Mouse (Mus musculus) forebrain, embryonic 16.5 days (tissue): ENCODE data around the gene Adgrg5. TPM values are rescaled to one million over a fixed set of nuclear protein-coding genes. Genes with fewer than 3 reads are reported as not detected.

Experiments used
- ATAC-seq: fragments of 200-750 bp; cut with Nextera tagmentation; 2 replicates; pipeline ENCODE4 v1.8.0; 2017; ENCODE audit warnings: mild to moderate bottlenecking, moderate library complexity
- H3K27ac ChIP-seq: fragments of 300-500 bp; sonication (generic); 2 replicates; pipeline ENCODE4 v1.5.1; 2014; ENCODE audit warnings: low read length, control low read depth
- H3K27me3 ChIP-seq: fragments of 300-500 bp; sonication (generic); replicated peaks from 2 replicates; pipeline ENCODE4 v1.6.1; 2014; ENCODE audit warnings: low read length; ENCODE audit not compliant: control insufficient read depth, insufficient read depth
- H3K36me3 ChIP-seq: fragments of 300-500 bp; sonication (generic); 2 replicates; pipeline ENCODE4 v1.6.1; 2014; ENCODE audit not compliant: control insufficient read depth, insufficient read depth
- H3K4me1 ChIP-seq: fragments of 300-500 bp; sonication (generic); replicated peaks from 2 replicates; pipeline ENCODE4 v1.6.1; 2014; ENCODE audit warnings: low read length; ENCODE audit not compliant: control insufficient read depth, insufficient read depth
- H3K4me2 ChIP-seq: fragments of 300-500 bp; sonication (generic); 2 replicates; pipeline ENCODE4 v1.6.1; 2014; ENCODE audit warnings: mild to moderate bottlenecking, low read length, control low read depth
- H3K4me3 ChIP-seq: fragments of 300-500 bp; sonication (generic); replicated peaks from 2 replicates; pipeline ENCODE4 v1.5.1; 2014; ENCODE audit warnings: mild to moderate bottlenecking, low read length, control low read depth
- H3K9ac ChIP-seq: fragments of 300-500 bp; sonication (generic); replicated peaks from 2 replicates; pipeline ENCODE4 v1.6.1; 2014; ENCODE audit warnings: low read depth, low read length, control low read depth
- H3K9me3 ChIP-seq: fragments of 300-500 bp; sonication (generic); 2 replicates; pipeline ENCODE4 v1.6.1; 2016; ENCODE audit warnings: low read length; ENCODE audit not compliant: control insufficient read depth
- whole genome bisulfite sequencing: fragments of 180-500 bp; shearing (Covaris S2); extraction: QIAGEN DNeasy Blood & Tissue Kit; methylation state at CpG from one replicate; pipeline ENCODE4 v1.1.7; 2014; 5-methylcytosine and 5-hydroxymethylcytosine counted together
- polyA plus RNA-seq: library from polyadenylated mRNA; unstranded; fragments of >200 nt; fragmentation: Nextera tagmentation; extraction: Ambion mirVana; gene quantifications from 2 replicates; pipeline ENCODE4 v1.2.1, GENCODE M21; 2015

Adgrg5 gene
- polyA plus RNA-seq, 1 experiment from 2014 or later: not detected

DNA sequence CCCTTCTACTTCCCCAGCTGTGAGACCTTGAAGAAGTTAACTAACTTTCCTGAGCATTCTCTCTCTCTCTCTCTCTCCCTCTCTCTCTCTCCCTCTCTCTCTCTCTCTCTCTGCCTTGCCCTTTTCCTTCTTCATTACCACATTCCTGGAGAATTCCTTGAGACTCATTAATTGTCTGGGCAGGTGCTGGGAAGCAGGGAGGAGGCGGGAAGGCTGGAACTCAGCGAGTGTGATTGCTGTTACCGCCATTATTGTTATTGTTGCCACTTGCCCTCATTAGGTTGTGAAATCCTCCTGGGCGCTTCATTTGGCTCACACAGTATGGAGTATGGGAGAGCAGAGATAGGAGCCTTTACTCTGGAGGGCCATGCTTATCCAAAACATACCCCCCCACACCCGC, 59.7 kb downstream of the Adgrg5 start:
- no peak overlapping the region for H3K4me3 ChIP-seq
- no peaks in the 10 kb centered on the region for H3K36me3 ChIP-seq
- 13% methylated on average over 5 of the region's 5 CpGs for WGBS
- H3K9ac ChIP-seq: no peak overlapping the region
- no peak overlapping the region for H3K4me2 ChIP-seq
- no peak for ATAC-seq
- H3K4me1 ChIP-seq: peaks cover 58% of the 10 kb centered on the region
- H3K27me3 ChIP-seq: no peaks in the 10 kb centered on the region
- no peaks in the 10 kb centered on the region for H3K9me3 ChIP-seq
- no peak overlapping the region for H3K27ac ChIP-seq

DNA sequence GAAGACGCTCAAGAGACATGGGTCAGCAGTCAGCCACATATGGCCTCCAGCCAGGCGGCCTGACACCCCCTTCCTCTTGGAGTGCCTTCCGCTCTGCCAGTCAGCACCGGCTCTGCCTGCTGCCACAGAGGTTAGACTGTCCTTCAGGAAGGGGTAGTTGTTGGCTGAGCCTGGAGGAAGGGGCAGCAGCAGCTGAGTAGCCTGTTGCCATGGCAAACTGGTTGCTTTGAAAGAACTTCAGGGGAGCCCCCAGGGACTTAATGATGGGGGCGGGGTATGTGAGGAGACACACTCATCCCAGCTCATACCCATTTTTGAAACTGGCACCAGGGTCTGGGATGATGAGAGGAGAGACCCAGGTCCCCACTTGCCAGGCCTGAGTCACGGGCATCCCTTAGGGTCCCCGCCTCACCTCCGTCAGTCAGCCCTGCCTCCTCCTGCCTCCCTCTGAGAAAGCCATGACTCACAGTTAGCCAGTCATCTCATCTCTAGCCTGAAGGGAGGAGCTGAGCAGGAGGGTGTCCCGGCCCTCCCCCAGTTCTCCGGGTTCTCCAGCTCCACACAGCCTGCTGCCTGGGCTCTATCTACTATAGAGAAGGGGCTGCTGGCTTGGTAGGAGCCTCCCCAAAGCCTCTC, 60.5 kb downstream of the Adgrg5 start:
- 5% methylated on average over 10 of the region's 10 CpGs for WGBS
- Histone ChIP-seq H3K9ac (no peak overlapping the region; the same call in 1 of the 2 replicates), H3K4me1 (peaks cover 54% of the 10 kb centered on the region), H3K4me2 (peak overlapping the region; percentile 12), H3K27me3 (no peaks in the 10 kb centered on the region), H3K4me3 (no peak overlapping the region), H3K9me3 (no peaks in the 10 kb centered on the region), H3K27ac (peak overlapping the region; percentile 31; the same call in 1 of the 2 replicates), H3K36me3 (no peaks in the 10 kb centered on the region)
- peak; percentile 54 for ATAC-seq

DNA sequence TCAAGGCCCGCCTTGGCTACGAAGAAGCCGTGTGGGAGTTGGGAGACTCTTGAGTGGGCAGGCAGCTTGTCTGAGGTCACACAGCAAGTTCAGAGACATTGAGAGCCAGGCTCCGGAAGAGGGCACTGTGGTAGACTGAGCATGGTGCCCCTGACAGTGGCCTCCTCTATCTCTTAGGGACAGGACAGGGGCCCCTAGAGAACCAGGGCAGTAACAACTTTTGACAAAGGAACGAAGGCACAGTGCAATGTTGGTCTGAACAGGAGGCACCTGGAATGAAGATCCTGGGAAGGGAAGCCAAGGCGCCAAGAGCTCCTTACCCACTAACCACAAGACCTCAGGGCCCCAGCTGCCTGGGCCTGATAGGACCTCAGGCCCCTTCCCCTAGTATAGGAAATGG, 61.5 kb downstream of the Adgrg5 start:
- H3K27me3 ChIP-seq: no peaks in the 10 kb centered on the region
- ATAC-seq: no peak
- H3K36me3 ChIP-seq: no peaks in the 10 kb centered on the region
- no peak overlapping the region for H3K27ac ChIP-seq
- H3K4me2 ChIP-seq: no peak overlapping the region
- no peak overlapping the region for H3K9ac ChIP-seq
- H3K4me3 ChIP-seq: no peak overlapping the region
- H3K4me1 ChIP-seq: peaks cover 54% of the 10 kb centered on the region
- WGBS: 92% methylated on average over 6 of the region's 6 CpGs
- no peaks in the 10 kb centered on the region for H3K9me3 ChIP-seq

DNA sequence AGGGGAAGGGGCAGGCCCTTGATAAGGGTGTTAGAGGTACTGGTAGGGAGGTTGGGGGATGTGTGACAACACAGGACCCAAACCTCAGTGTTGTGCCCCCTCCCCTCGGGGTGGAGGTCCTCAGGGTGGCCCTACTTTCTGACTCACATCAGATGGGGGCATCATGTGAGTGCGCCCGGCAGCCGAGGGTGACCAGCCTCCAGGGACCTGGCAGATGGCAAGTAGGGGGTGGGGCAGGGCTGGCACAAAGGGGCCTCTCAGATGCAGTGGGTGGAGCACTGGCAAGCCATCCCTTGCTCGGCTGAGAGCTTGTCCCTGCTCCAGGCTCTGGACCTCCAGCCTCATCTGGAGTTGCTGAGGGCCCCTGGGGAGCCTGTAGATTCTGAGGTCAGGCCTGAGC, 63.2 kb downstream of the Adgrg5 start:
- 15% methylated on average over 5 of the region's 5 CpGs for WGBS
- peak; percentile 70 for ATAC-seq
- Histone ChIP-seq H3K36me3 (no peaks in the 10 kb centered on the region), H3K27ac (peak overlapping the region; percentile 51; the same call in 1 of the 2 replicates), H3K9ac (0 out of 2 replicates have a peak overlapping the region, but pooled peaks have one; percentile 12), H3K9me3 (no peaks in the 10 kb centered on the region), H3K4me3 (no peak overlapping the region), H3K4me2 (peak overlapping the region; percentile 16), H3K4me1 (peaks cover 59% of the 10 kb centered on the region), H3K27me3 (no peaks in the 10 kb centered on the region)

DNA sequence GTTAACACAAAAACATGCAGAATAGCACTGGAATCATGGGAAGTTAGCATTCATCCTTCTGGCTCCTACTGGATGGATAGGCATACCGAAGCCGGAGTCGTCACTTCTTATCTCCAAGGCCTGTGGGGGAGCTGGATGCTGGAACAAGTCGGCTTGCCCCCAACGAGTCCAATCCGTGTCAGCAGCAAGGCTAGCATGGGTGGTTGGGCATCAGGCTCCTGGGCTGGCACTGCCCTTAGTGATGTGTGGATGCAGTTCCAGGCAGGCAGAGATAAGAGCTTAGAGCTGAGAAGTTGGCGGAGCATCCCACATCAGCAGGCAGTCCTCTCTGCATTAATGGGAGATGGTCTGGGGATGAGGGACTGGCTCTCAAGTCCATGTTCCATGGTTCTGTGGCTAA, 64.1 kb downstream of the Adgrg5 start:
- ATAC-seq: no peak
- 84% methylated on average over 7 of the region's 7 CpGs for WGBS

DNA sequence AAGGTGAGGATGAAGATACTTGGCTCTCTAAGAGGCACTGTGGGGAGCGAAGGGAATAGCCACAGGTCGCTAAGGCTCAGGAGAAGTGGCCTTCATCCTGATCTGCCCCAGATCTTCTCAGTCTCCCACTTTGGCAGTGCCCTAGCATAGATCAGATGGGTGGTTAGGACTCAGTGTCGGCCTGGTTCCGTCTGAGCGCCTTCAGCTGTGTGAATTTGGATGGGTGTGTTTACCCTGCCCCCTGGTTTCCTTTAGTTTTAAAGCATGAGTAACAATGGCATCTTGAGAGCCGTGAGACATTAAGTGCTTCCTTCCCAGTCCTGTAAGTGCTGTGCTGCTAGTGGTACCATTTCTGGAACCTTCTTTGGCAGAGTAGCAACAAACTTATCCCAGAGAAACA, 65.1 kb downstream of the Adgrg5 start:
- ATAC-seq: no peak
- Histone ChIP-seq H3K9ac (no peak overlapping the region), H3K27ac (no peak overlapping the region), H3K27me3 (no peaks in the 10 kb centered on the region), H3K4me3 (no peak overlapping the region), H3K9me3 (no peaks in the 10 kb centered on the region), H3K4me1 (peaks cover 59% of the 10 kb centered on the region), H3K4me2 (no peak overlapping the region), H3K36me3 (no peaks in the 10 kb centered on the region)
- WGBS: 86% methylated on average over 6 of the region's 6 CpGs

More for the DNA sequence above, 64.1 kb downstream of the Adgrg5 start:
- no peak overlapping the region for H3K4me2 ChIP-seq
- H3K36me3 ChIP-seq: no peaks in the 10 kb centered on the region
- peaks cover 59% of the 10 kb centered on the region for H3K4me1 ChIP-seq
- H3K27me3 ChIP-seq: no peaks in the 10 kb centered on the region
- H3K4me3 ChIP-seq: no peak overlapping the region
- H3K9me3 ChIP-seq: no peaks in the 10 kb centered on the region
- no peak overlapping the region for H3K9ac ChIP-seq
- no peak overlapping the region for H3K27ac ChIP-seq

DNA sequence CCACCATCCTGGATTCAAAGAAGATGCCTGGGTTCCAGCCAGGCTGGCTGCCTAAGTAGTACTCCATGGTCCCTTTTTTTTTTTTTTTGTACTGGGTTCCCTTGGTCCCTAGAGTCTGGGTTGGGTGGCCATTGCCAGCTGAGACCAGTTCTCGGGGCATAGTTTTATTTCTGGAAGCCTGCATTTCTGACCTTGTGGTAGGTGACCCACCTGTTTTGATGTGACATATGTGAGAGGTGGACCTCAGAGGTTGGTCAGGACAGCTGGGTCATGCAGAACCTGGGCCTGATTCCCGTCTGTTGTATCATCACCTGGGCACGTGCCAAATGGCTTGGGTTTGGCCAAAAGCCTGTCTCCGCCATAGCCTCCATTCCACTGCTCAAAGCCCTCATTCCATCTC, 66.2 kb downstream of the Adgrg5 start:
- Histone ChIP-seq H3K9ac (no peak overlapping the region), H3K27me3 (no peaks in the 10 kb centered on the region), H3K4me1 (peaks cover 57% of the 10 kb centered on the region), H3K9me3 (no peaks in the 10 kb centered on the region), H3K4me3 (no peak overlapping the region), H3K4me2 (no peak overlapping the region), H3K36me3 (no peaks in the 10 kb centered on the region), H3K27ac (no peak overlapping the region)
- no peak for ATAC-seq
- WGBS: 90% methylated on average over 4 of the region's 4 CpGs

DNA sequence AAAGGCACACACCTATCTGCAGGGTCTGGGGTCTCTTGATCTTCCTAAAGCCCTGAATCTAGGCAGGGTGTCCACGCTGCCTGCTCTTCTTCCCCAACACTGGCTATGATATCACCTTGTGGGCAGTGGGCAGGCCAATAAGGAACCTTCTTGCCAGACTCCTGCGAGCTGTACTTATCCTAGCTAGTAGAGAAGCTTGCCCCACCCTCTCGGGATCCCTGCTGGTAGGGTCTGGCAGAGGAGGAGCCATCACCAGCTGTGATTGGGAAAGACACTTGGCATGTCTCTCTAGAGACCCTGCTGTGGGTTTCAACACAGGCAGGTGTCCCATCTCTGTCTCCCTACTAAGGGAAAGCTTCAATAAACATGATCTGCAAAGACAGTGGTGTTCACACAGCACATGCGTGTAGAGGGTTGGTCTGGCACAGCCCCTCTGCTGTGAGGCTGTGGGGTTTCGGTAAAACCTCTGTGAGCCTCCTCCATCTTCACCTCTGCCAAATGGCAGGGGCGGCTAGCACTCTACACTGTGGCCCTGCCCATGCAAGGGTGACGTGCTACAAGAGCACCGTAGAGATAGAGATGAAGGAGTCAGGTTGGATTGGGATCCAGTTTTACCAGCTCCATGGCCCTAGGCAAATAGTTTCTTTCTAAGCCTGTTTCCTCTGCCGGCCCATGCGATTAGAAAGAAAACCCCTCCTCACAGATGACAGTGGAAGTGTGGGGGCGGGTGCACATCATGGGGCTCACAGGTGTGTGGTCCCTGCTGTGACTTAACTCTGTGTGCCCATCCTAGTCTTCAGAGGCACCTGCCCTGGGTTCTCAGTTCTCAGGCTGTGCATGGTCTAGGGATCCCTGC, 67.3 kb downstream of the Adgrg5 start:
- Histone ChIP-seq H3K9me3 (no peaks in the 10 kb centered on the region), H3K4me3 (no peak overlapping the region), H3K9ac (no peak overlapping the region), H3K27me3 (no peaks in the 10 kb centered on the region), H3K27ac (no peak overlapping the region), H3K4me1 (peaks cover 59% of the 10 kb centered on the region), H3K4me2 (no peak overlapping the region), H3K36me3 (no peaks in the 10 kb centered on the region)
- no peak for ATAC-seq
- WGBS: 69% methylated on average over 11 of the region's 11 CpGs

DNA sequence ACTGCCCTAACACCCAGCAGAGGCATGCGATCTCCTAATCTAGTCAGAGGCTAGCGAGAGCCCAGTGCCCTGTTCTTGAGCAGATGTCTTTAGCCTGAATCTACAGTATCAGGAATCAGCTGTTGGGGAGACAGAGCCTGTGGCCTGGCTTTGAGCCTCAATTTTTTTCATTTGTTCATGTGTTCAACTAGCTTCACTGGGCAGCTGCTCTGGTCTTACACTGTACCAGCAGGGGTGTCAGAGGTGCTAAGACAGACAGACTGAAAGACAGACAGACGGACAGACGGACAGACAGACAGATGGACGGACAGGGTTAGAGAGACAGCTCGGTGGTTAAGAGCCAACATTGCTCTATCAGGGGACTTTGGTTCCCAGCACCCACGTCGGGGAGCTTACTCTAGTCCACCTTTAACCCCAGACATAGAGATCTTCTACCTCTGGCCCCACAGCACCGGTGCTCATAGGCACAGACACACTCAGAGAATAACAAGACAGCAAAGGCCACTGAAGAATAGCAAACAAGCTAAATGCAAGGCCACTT, 68.0 kb downstream of the Adgrg5 start:
- WGBS: 74% methylated on average over 9 of the region's 9 CpGs
- Histone ChIP-seq H3K9ac (no peak overlapping the region), H3K4me3 (no peak overlapping the region), H3K27me3 (no peaks in the 10 kb centered on the region), H3K27ac (peak overlapping the region; percentile 94; the same call in 1 of the 2 replicates), H3K4me2 (no peak overlapping the region), H3K9me3 (no peaks in the 10 kb centered on the region), H3K4me1 (peaks cover 55% of the 10 kb centered on the region), H3K36me3 (no peaks in the 10 kb centered on the region)
- ATAC-seq: no peak
